Mouse (Mus musculus) kidney, embryonic 15.5 days (tissue): ENCODE measurements around the gene Bhmt. TPM values are rescaled to one million over a fixed set of nuclear protein-coding genes. Genes with fewer than 3 reads are reported as not detected.
"Not testable (repeated sequence)": the region's sequence is repeated elsewhere in the genome, so short reads cannot be mapped to it uniquely, and the experiment has no call there.

Experiments
- ATAC-seq: fragments of 200-750 bp; cut with Nextera tagmentation; replicated peaks from 2 replicates; pipeline ENCODE4 v1.8.0; 2017; ENCODE audit warnings: moderate TSS enrichment; ENCODE audit not compliant: low FRiP score
- H3K27ac ChIP-seq: fragments of 300-500 bp; sonication (generic); 2 replicates; pipeline ENCODE4 v1.5.1; 2015; ENCODE audit warnings: mild to moderate bottlenecking, inconsistent platforms
- H3K27me3 ChIP-seq: fragments of 300-500 bp; sonication (generic); 2 replicates; pipeline ENCODE4 v1.6.1; 2015; ENCODE audit warnings: inconsistent platforms
- H3K36me3 ChIP-seq: fragments of 300-500 bp; sonication (generic); 2 replicates; pipeline ENCODE4 v1.6.1; 2015; ENCODE audit warnings: inconsistent platforms
- H3K4me1 ChIP-seq: fragments of 300-500 bp; sonication (generic); 2 replicates; pipeline ENCODE4 v1.6.1; 2015; ENCODE audit warnings: inconsistent platforms
- H3K4me2 ChIP-seq: fragments of 300-500 bp; sonication (generic); 2 replicates; pipeline ENCODE4 v1.6.1; 2015; ENCODE audit warnings: moderate library complexity, mild to moderate bottlenecking, inconsistent platforms
- H3K4me3 ChIP-seq: fragments of 300-500 bp; sonication (generic); replicated peaks from 2 replicates; pipeline ENCODE4 v1.5.1; 2015; ENCODE audit warnings: mild to moderate bottlenecking, inconsistent platforms
- H3K9ac ChIP-seq: fragments of 300-500 bp; sonication (generic); 2 replicates; pipeline ENCODE4 v1.6.1; 2015; ENCODE audit warnings: mild to moderate bottlenecking, inconsistent platforms
- H3K9me3 ChIP-seq: fragments of 300-500 bp; sonication (generic); replicated peaks from 2 replicates; pipeline ENCODE4 v1.6.1; 2016; ENCODE audit warnings: inconsistent platforms
- WGBS: fragments of 180-500 bp; shearing (Covaris S2); methylation state at CpG from one replicate; pipeline ENCODE4 v1.1.7; 2015; ENCODE audit warnings: mixed read lengths; 5-methylcytosine and 5-hydroxymethylcytosine counted together
- polyA plus RNA-seq: library from polyadenylated mRNA; unstranded; fragments of >200 nt; fragmentation: Nextera tagmentation; extraction: Ambion mirVana; gene quantifications from 2 replicates; pipeline ENCODE4 v1.2.1, GENCODE M21; 2015

Bhmt gene
- polyA plus RNA-seq, 1 experiment from 2014 or later: 0.86 TPM

DNA sequence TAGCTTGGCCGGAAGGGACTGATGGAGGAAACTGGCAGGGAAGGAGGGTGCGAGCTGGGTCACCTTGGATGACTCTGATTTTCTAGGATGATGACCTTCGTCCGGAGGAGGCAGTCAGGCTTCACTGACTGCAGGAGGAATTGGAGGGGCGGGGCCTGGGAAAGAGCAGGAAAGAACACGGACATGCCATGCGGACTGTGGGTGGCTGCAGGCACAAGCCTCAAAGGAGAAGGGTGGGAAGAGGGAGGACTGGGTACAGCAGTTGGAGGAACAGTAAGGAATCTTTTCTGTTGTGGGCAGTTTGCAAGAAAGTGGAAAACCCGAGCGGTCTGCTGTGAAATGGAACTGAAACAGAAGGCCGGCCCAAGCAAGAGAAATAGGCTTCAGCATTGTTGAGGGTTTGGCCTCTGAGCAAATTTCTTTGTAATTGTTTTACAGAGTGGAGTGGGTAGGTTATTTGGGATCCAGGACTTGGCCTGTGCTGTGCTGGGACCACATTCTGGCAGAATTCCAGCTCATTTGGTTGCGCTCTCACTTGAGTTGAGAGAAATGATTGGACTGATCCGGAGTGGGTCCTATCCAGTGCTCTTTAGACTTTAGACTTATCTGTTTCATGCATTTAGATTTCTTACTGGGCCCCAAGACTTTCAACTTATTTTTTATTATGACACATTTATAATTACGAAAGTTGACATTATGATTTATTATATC, 30.7 kb downstream of the Bhmt start:
- peak overlapping the region; percentile 63 for H3K27ac ChIP-seq
- no peaks in the 10 kb centered on the region for H3K9me3 ChIP-seq
- H3K4me2 ChIP-seq: no peak overlapping the region; the same call in 1 of the 2 replicates
- peaks cover 19% of the 10 kb centered on the region for H3K4me1 ChIP-seq
- ATAC-seq: peak; percentile 59
- H3K9ac ChIP-seq: no peak overlapping the region
- 46% methylated on average over 13 of the region's 13 CpGs for WGBS
- no peak overlapping the region for H3K4me3 ChIP-seq
- H3K27me3 ChIP-seq: no peaks in the 10 kb centered on the region
- no peaks in the 10 kb centered on the region for H3K36me3 ChIP-seq

DNA sequence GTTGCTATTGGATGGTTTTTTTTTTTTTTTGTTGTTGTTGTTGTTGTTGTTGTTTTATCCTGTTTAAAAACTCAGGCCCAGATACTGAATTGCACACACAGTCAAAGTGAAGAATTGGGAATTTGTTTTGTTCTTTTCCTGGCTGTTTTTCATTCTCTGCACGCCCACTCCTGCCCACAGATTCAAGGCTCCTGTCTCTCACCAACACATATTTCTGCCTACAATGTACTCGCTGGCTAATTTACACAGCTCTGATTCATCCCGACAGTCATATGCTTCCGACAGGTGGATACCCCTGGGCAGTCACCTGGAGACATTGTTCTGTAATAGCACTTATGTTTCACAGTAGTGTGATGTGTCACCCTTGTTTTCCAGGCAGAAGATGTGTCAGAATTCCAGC, 33.1 kb downstream of the Bhmt start:
- 32% methylated on average over 4 of the region's 4 CpGs for WGBS
- Histone ChIP-seq H3K4me2 (no peak overlapping the region), H3K9ac (no peak overlapping the region), H3K36me3 (no peaks in the 10 kb centered on the region), H3K4me3 (no peak overlapping the region), H3K9me3 (no peaks in the 10 kb centered on the region), H3K27me3 (no peaks in the 10 kb centered on the region), H3K27ac (no peak overlapping the region), H3K4me1 (peaks cover 19% of the 10 kb centered on the region)
- no peak for ATAC-seq

DNA sequence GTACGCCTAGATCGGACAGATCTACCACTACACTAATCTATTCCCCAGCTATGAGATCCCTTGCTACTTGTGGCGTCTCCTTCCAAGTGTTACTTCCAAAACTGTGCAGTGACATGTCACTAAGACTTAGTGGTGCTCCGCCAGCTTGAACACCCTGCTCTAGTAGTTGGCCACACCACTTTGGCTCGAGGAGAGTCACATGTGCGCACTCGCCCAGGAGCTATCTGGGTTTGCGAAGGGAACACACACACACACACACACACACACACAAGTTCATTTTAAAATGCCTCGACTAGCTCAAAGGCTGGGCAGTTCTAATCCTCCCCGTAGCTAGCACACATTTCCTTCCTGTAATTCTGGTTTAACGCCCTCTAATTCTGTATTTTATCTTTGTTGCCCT, 36.2 kb downstream of the Bhmt start:
- no peaks in the 10 kb centered on the region for H3K36me3 ChIP-seq
- no peak for ATAC-seq
- H3K27me3 ChIP-seq: no peaks in the 10 kb centered on the region
- H3K4me1 ChIP-seq: peaks cover 11% of the 10 kb centered on the region
- no peaks in the 10 kb centered on the region for H3K9me3 ChIP-seq
- no peak overlapping the region for H3K4me3 ChIP-seq
- H3K27ac ChIP-seq: no peak overlapping the region
- 79% methylated on average over 11 of the region's 11 CpGs for WGBS
- no peak overlapping the region for H3K4me2 ChIP-seq
- H3K9ac ChIP-seq: no peak overlapping the region

DNA sequence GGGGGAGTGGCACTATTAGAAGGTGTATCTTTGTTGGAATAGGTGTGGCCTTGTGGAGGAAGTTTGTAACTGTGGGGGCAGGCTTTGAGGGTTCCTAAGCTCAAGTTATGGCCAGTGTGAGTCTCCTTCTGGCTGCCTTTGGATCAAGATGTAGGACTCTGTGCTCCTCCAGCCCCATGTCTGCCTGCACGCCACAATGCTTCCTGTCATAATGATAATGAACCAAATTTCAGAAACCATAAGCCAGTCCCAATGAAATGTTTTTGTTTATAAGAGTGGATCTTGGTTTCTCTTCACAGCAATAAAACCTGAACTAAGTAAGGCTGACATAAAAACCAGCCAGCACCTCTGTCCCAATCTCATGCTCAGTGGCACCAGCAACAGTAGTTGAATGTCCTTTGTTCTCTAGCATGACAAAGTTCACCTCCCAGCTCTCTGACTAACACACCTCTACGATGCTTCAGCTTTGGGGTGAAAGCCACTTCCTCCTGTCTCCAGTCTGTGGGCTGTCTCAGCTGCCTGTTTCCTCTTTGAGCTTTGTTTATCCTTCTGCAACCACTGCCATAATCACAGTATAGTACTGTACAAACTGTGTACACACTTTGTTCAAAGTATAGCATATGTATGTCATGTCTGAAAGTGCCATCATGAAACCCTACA, 44.6 kb downstream of the Bhmt start:
- Histone ChIP-seq H3K9me3 (no peaks in the 10 kb centered on the region), H3K4me1 (no peaks in the 10 kb centered on the region), H3K4me3 (no peak overlapping the region), H3K36me3 (no peaks in the 10 kb centered on the region), H3K27ac (no peak overlapping the region), H3K27me3 (no peaks in the 10 kb centered on the region), H3K4me2 (no peak overlapping the region), H3K9ac (no peak overlapping the region)
- no peak for ATAC-seq
- WGBS: 76% methylated on average over 2 of the region's 2 CpGs

DNA sequence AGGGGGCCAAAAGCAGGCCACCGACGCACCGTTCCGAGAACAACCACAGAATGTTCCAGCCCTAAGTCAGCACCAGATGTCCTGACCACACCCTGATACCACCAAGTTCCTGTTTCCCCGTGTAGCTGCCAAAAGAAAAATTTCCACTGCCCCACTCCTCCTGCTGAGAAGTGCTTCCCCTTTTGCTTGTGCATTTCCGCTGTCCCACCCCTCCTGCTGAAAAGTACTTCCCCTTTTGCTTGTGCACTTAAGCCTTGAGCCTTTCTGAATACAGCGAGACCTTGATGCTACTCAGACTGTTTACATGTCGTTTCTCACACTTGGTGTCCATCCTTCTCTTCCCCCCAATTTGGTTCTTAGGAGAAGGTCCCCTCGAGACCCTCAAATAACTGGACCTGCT, 55.2 kb downstream of the Bhmt start:
- H3K9me3 ChIP-seq, H3K9ac ChIP-seq, H3K36me3 ChIP-seq, H3K27ac ChIP-seq, H3K4me3 ChIP-seq, ATAC-seq, H3K4me2 ChIP-seq, H3K4me1 ChIP-seq, H3K27me3 ChIP-seq: not testable (repeated sequence)
- 93% methylated on average over 9 of the region's 9 CpGs for WGBS

DNA sequence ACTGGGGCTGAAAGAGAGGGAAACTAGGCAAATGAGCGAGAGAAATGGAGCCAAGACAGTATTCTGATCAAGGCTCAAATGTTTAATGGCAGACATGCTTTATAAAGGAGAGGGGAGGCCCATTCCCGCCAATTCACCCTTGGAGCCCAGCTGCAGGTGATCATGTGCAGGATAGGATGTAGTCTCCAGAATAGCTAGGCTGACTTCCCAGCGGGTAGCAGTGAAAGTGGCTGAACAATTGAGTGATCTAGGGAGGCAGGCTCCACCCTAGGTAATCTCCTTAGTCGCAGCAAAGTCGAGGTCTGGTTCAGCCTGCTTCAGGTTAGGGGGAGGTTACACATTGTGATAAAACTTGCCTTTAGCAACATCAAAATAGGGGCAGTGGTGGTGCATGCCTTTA, 57.3 kb downstream of the Bhmt start:
- H3K9ac ChIP-seq: no peak overlapping the region
- no peak for ATAC-seq

DNA sequence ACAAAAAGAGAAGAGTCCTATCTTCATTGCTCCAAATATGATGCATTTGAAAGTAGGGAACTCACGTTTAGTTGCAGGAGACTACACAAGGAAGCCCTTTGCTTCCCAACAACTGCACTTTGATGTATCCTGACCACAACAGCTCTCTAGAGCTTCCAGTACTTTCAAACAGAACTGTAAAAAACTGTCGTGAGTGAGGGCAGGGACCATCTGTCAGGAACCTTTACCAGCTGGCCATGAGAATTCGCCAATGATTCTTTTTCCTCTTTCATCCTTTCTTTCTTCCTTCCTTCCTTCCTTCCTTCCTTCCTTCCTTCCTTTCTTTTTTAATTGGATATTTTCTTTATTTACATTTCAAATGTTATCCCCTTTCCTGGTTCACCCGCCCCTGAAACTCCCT, 68.1 kb downstream of the Bhmt start:
- ATAC-seq: no peak
- Histone ChIP-seq H3K9me3 (no peaks in the 10 kb centered on the region), H3K27me3 (no peaks in the 10 kb centered on the region), H3K36me3 (no peaks in the 10 kb centered on the region), H3K9ac (no peak overlapping the region), H3K4me1 (no peaks in the 10 kb centered on the region), H3K4me3 (no peak overlapping the region), H3K27ac (no peak overlapping the region), H3K4me2 (no peak overlapping the region)
- WGBS: 57% methylated on average over 4 of the region's 4 CpGs

More for the DNA sequence above, 57.3 kb downstream of the Bhmt start:
- H3K4me3 ChIP-seq: no peak overlapping the region
- no peak overlapping the region for H3K4me2 ChIP-seq
- H3K27me3 ChIP-seq: no peaks in the 10 kb centered on the region
- no peaks in the 10 kb centered on the region for H3K36me3 ChIP-seq
- no peaks in the 10 kb centered on the region; the same call in 1 of the 2 replicates for H3K9me3 ChIP-seq
- WGBS: 86% methylated on average over 5 of the region's 5 CpGs
- H3K27ac ChIP-seq: no peak overlapping the region
- no peaks in the 10 kb centered on the region for H3K4me1 ChIP-seq

Other genes with a start within 250 kb of the Bhmt start
- gene Jmy, start 138.2 kb downstream of the Bhmt start, polyA plus RNA-seq: 5.3 and 6.1 TPM in 2 replicates
- 4.8 and 4.9 TPM in 2 replicates for gene Bhmt2, start 36.3 kb upstream of the Bhmt start, polyA plus RNA-seq
- 1.6 and 2.0 TPM in 2 replicates for gene Dmgdh, start 36.5 kb upstream of the Bhmt start, polyA plus RNA-seq
- 12.7 and 13.9 TPM in 2 replicates for gene Arsb, start 133.7 kb upstream of the Bhmt start, polyA plus RNA-seq